Mouse (Mus musculus): ENCODE results near the gene AI854703. TPM values are rescaled to one million over a fixed set of nuclear protein-coding genes. Genes with fewer than 3 reads are reported as not detected.

AI854703 gene
- polyA plus RNA-seq, 1 experiment from 2014 or later = 0.95 TPM

DNA sequence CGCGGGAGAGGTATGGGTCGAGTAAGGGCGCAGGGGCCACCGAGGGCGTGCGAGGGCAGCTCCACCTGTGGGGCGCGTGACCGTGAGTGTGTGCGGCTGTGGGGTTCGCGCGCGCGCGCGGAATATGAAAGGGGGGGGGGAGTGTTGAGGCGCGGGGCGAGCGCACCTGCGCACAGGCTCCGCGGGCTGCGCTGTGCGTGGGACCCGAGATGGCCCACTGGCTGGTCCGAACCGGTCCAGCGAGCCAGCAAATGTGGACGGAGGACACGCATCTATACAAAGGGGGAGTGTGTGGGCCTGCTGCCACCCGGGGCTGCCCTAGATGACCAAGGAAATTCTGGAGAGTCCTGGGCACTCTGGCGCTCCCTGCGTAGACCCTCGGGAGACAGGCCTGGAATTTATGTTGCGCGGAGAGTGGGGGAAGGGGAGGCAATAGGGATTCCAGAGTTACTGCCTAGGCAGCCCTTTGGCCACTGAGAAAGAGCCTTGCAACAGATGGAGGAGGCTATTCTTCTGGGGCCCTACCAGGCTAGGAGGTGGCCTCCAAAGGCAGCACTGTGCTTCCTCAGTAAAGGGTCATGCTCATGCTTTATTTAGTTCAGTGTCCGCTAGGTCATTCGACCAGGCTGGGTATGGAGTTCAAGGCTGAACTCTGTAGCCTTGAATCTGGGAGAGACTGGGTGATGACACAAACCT is 32.4 kb upstream of the AI854703 start:
- WGBS = under 1% methylated on average over 37 of the region's 41 CpGs

DNA sequence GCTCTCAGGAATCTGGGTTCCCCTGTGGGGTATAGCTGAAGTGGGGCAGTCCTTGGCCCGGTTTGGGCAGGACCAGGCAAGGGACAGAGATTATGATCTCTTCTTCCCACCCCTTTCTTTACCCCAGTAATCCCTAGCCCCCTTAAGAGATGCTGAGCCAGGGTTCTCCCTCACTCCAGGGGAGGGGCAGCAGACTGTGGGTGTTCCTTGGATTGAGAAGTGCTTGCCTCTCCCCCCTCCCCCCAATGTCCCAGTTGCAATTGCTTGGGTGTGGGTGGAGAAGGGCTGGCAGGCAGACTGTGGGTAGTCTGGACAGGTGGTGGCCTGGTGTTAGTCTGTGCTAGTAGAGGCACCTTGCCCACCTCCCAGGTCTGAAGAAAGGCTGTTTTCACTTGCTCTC is 31.3 kb upstream of the AI854703 start:
- H3K27ac ChIP-seq (ENCODE audit: low read length) = no peak overlapping the region
- ATAC-seq = no peak
- 57% methylated on average over 1 of the region's 1 CpGs for WGBS
- peaks cover 42% of the 10 kb centered on the region for H3K36me3 ChIP-seq (ENCODE audit: control insufficient read depth, insufficient read depth, low read length)
- peak overlapping the region; percentile 84 for H3K4me2 ChIP-seq (ENCODE audit: low read depth, low read length)
- peaks cover 8% of the 10 kb centered on the region; the same call in 1 of the 2 replicates for H3K4me1 ChIP-seq (ENCODE audit: control insufficient read depth, insufficient read depth, low read length)
- 0 out of 2 replicates have a peak overlapping the region, but pooled peaks have one; percentile 92 for H3K9ac ChIP-seq (ENCODE audit: low read depth, low read length)
- 0 out of 2 replicates have a peak overlapping the region, but pooled peaks have one; percentile 77 for H3K4me3 ChIP-seq (ENCODE audit: low read length)
- peaks cover 23% of the 10 kb centered on the region for H3K9me3 ChIP-seq (ENCODE audit: control insufficient read depth, low read length)
- no peaks in the 10 kb centered on the region for H3K27me3 ChIP-seq (replicated peaks; ENCODE audit: control insufficient read depth, insufficient read depth, low read length)

More for the DNA sequence above, 32.4 kb upstream of the AI854703 start:
- Histone ChIP-seq H3K4me1 (ENCODE audit: control insufficient read depth, insufficient read depth, low read length) (peaks cover 9% of the 10 kb centered on the region; the same call in 1 of the 2 replicates), H3K36me3 (ENCODE audit: control insufficient read depth, insufficient read depth, low read length) (peaks cover 37% of the 10 kb centered on the region), H3K9ac (ENCODE audit: low read depth, low read length) (peak overlapping the region; percentile 92), H3K4me2 (ENCODE audit: low read depth, low read length) (peak overlapping the region; percentile 84), H3K4me3 (ENCODE audit: low read length) (peak overlapping the region; percentile 77), H3K27ac (ENCODE audit: low read length) (peak overlapping the region; percentile 85), H3K9me3 (ENCODE audit: control insufficient read depth, low read length) (peaks cover 23% of the 10 kb centered on the region), H3K27me3 (replicated peaks; ENCODE audit: control insufficient read depth, insufficient read depth, low read length) (no peaks in the 10 kb centered on the region)
- peak; percentile 60 for ATAC-seq

DNA sequence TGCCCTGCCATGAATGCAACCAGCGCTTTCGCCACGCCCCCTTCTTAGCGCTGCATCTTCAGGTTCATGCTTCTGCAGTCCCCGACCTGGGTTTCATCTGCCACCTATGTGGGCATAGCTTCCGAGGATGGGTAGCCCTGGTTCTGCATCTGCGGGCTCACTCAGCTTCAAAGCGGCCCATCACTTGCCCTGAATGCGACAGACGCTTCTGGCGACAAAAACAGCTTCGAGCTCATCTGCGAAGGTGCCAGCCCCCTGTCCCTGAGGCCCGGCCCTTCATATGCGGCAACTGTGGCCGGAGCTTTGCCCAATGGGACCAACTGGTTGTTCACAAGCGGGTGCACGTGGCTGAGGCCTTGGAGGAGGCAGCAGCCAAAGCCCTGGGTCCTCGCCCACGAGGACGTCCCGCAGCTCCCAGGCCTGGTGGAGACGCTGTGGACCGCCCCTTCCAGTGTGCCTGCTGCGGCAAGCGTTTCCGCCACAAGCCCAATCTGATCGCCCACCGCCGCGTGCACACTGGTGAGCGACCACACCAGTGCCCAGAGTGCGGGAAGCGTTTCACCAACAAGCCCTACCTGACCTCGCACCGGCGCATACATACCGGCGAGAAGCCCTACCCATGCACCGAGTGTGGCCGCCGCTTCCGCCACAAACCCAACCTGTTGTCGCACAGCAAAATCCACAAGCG is 29.9 kb upstream of the AI854703 start:
- H3K4me1 ChIP-seq (ENCODE audit: control insufficient read depth, insufficient read depth, low read length) = peaks cover 14% of the 10 kb centered on the region; the same call in 1 of the 2 replicates
- no peak for ATAC-seq
- no peak overlapping the region for H3K27ac ChIP-seq (ENCODE audit: low read length)
- H3K27me3 ChIP-seq (replicated peaks; ENCODE audit: control insufficient read depth, insufficient read depth, low read length) = no peaks in the 10 kb centered on the region
- peaks cover 42% of the 10 kb centered on the region for H3K36me3 ChIP-seq (ENCODE audit: control insufficient read depth, insufficient read depth, low read length)
- H3K9me3 ChIP-seq (ENCODE audit: control insufficient read depth, low read length) = peaks cover 23% of the 10 kb centered on the region
- WGBS = 95% methylated on average over 45 of the region's 45 CpGs
- H3K4me2 ChIP-seq (ENCODE audit: low read depth, low read length) = no peak overlapping the region
- no peak overlapping the region for H3K9ac ChIP-seq (ENCODE audit: low read depth, low read length)
- no peak overlapping the region for H3K4me3 ChIP-seq (ENCODE audit: low read length)

DNA sequence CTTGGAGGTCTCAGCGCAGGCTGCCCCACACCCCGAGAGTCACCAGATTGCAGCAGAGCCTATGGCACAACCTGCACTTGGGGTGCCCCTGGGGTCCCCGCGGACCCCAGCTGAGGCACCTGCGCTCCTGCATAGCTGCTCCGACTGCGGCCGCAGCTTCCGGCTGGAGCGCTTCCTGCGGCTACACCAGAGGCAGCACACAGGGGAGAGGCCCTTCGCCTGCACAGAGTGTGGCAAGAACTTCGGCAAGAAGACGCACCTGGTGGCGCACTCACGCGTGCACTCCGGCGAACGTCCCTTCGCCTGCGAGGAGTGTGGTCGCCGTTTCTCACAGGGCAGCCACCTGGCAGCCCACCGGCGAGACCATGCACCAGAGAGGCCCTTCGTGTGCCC is 29.3 kb upstream of the AI854703 start:
- WGBS = 95% methylated on average over 27 of the region's 27 CpGs

DNA sequence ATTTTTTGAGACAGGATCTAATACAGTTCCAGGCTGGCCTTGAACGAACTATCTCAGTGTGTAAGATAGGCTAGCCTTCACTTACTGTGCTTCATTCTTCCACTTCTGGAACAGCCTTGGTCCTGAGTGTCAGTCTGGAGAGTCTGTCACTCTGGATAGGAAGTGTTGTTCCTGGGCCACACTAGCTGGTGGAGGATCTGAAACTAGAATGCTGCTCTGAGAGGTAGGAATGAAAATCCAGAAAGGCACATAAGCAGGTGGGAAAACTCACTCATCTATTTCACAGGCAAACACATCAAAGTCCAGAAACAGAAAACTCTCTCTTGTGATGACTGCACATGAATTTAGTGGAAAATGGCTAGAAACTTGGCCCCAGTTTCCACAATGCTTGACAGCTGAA is 26.0 kb upstream of the AI854703 start:
- WGBS = 89% methylated on average over 1 of the region's 1 CpGs
- H3K4me1 ChIP-seq (ENCODE audit: control insufficient read depth, insufficient read depth, low read length) = 0 out of 2 replicates have a peak, but pooled peaks cover 11% of the 10 kb centered on the region
- H3K27me3 ChIP-seq (replicated peaks; ENCODE audit: control insufficient read depth, insufficient read depth, low read length) = no peaks in the 10 kb centered on the region
- H3K9ac ChIP-seq (ENCODE audit: low read depth, low read length) = 0 out of 2 replicates have a peak overlapping the region, but pooled peaks have one; percentile 78
- H3K4me3 ChIP-seq (ENCODE audit: low read length) = no peak overlapping the region
- H3K27ac ChIP-seq (ENCODE audit: low read length) = no peak overlapping the region
- H3K4me2 ChIP-seq (ENCODE audit: low read depth, low read length) = no peak overlapping the region
- ATAC-seq = no peak
- H3K36me3 ChIP-seq (ENCODE audit: control insufficient read depth, insufficient read depth, low read length) = peaks cover 37% of the 10 kb centered on the region
- peaks cover 23% of the 10 kb centered on the region for H3K9me3 ChIP-seq (ENCODE audit: control insufficient read depth, low read length)

More for the DNA sequence above, 29.3 kb upstream of the AI854703 start:
- no peak overlapping the region for H3K4me3 ChIP-seq (ENCODE audit: low read length)
- H3K36me3 ChIP-seq (ENCODE audit: control insufficient read depth, insufficient read depth, low read length) = peaks cover 42% of the 10 kb centered on the region
- no peak overlapping the region for H3K27ac ChIP-seq (ENCODE audit: low read length)
- no peak for ATAC-seq
- no peak overlapping the region for H3K9ac ChIP-seq (ENCODE audit: low read depth, low read length)
- peaks cover 23% of the 10 kb centered on the region for H3K9me3 ChIP-seq (ENCODE audit: control insufficient read depth, low read length)
- H3K4me2 ChIP-seq (ENCODE audit: low read depth, low read length) = no peak overlapping the region
- peaks cover 14% of the 10 kb centered on the region; the same call in 1 of the 2 replicates for H3K4me1 ChIP-seq (ENCODE audit: control insufficient read depth, insufficient read depth, low read length)
- no peaks in the 10 kb centered on the region for H3K27me3 ChIP-seq (replicated peaks; ENCODE audit: control insufficient read depth, insufficient read depth, low read length)

DNA sequence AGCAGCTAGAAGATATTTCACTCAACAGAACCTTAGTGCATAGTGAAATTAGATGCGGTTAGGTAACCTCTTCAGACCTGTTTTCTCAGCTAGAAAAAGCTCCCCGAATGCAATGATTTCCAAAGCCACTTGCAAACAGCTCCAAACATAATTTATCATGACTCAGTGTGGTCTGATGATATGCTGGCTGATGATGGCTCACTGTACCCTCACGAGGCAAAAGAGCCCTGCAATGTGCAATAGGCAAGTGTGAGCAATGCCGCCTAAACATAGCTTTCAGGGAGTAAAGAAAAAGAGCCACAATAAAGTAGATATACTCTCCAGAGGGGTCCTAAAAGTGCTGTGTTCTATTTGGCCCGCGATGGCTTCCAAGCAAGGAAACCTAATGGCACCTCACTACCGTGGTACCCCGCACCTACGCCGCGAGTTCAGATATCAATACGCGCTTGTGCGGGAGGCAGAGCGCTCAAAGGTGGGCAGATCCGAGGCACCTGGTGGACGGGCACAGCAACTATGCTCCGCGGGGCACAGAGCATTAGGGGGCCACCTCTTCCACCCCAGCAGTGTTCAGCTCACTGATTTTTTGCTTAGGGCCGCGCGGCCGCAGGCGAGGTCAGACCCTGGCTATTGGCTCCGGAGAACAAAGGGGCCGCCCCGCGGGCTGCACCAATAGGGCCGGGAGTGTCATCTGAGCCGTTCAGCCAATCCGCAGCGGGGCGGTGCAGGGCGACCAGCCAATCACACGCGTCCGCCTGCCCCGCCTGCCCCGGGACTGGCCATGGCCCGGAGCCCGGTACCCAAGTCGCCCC is 25.1 kb upstream of the AI854703 start, which contains the start of gene Zfp775:
Gene Zfp775, plus strand, starts transcription at position 793 of the 809 bp plus-strand sequence.
- 0 out of 2 replicates have a peak, but pooled peaks cover 11% of the 10 kb centered on the region for H3K4me1 ChIP-seq (ENCODE audit: control insufficient read depth, insufficient read depth, low read length)
- H3K9ac ChIP-seq (ENCODE audit: low read depth, low read length) = peak within 1 kb of the TSS; percentile 82
- peaks cover 14% of the 10 kb centered on the region for H3K9me3 ChIP-seq (ENCODE audit: control insufficient read depth, low read length)
- H3K4me3 ChIP-seq (ENCODE audit: low read length) = peak within 1 kb of the TSS; percentile 88
- no peaks in the 10 kb centered on the region for H3K27me3 ChIP-seq (replicated peaks; ENCODE audit: control insufficient read depth, insufficient read depth, low read length)
- WGBS = 4% methylated on average over 42 of the region's 42 CpGs
- H3K27ac ChIP-seq (ENCODE audit: low read length) = peak within 1 kb of the TSS; percentile 77
- H3K4me2 ChIP-seq (ENCODE audit: low read depth, low read length) = peak within 1 kb of the TSS; percentile 94
- ATAC-seq = peak; percentile 100
- peaks cover 28% of the 10 kb centered on the region for H3K36me3 ChIP-seq (ENCODE audit: control insufficient read depth, insufficient read depth, low read length)

DNA sequence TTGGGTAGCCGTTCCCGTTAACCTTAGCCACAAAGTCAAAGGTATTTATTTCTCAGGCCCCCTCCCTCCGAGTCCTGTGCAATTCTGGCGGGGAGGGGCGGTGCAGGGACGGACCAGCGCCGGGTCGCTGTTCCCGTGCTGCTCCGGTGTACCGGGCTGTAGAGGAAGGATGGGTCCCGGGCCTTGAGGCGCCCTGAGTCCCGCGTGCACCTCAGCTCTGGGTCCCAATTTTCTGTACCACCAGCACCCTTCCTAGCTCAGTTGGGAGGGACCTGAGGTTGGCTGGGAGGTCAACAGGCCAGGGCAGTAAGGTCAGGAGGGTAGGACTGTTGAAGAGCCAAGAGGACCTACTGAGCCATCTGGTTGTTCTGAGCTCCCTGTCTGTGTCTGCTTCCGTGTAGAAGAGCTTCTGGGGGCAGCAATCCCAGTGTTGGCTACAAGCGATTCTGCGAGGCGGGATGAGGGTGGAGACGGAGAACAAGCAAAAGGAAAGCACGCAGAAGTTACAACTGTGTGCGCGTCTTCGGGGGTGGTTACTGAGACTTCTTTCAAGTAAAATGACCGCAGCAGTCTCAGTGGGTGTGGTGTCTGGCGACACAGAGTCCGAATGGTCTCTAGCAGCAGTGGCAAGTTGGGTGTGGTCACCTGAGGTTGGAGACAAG is 24.4 kb upstream of the AI854703 start:
- peaks cover 7% of the 10 kb centered on the region for H3K9me3 ChIP-seq (ENCODE audit: control insufficient read depth, low read length)
- 0 out of 2 replicates have a peak, but pooled peaks cover 11% of the 10 kb centered on the region for H3K4me1 ChIP-seq (ENCODE audit: control insufficient read depth, insufficient read depth, low read length)
- 1% methylated on average over 28 of the region's 28 CpGs for WGBS
- peaks cover 21% of the 10 kb centered on the region for H3K36me3 ChIP-seq (ENCODE audit: control insufficient read depth, insufficient read depth, low read length)
- H3K9ac ChIP-seq (ENCODE audit: low read depth, low read length) = peak overlapping the region; percentile 82
- peak overlapping the region; percentile 94 for H3K4me2 ChIP-seq (ENCODE audit: low read depth, low read length)
- no peaks in the 10 kb centered on the region for H3K27me3 ChIP-seq (replicated peaks; ENCODE audit: control insufficient read depth, insufficient read depth, low read length)
- H3K27ac ChIP-seq (ENCODE audit: low read length) = peak overlapping the region; percentile 77
- peak; percentile 83 for ATAC-seq
- peak overlapping the region; percentile 88 for H3K4me3 ChIP-seq (ENCODE audit: low read length)

DNA sequence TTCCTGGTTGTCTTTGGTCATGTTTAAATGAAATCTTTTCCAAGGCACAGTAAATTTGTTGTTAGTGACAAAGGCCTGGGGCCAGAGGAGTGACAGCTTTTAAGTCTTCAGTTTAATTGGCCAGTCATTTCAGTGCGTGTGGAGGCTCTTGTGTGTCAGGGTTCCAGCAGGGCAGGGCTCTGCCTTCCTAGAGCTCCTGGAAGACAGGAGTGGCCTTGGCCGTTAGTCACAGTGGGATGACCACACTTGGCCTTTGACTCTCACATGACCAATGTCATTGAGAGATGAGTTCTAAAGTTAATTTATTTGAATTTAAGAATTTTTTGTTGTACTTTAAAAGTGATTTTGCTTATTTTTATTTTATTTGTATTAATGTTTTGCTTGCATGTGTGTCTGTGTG is 18.4 kb upstream of the AI854703 start:
- ATAC-seq = no peak

More for the DNA sequence above, 18.4 kb upstream of the AI854703 start:
- Histone ChIP-seq H3K9me3 (ENCODE audit: control insufficient read depth, low read length) (no peaks in the 10 kb centered on the region), H3K27ac (ENCODE audit: low read length) (no peak overlapping the region), H3K9ac (ENCODE audit: low read depth, low read length) (no peak overlapping the region), H3K4me3 (ENCODE audit: low read length) (no peak overlapping the region), H3K36me3 (ENCODE audit: control insufficient read depth, insufficient read depth, low read length) (no peaks in the 10 kb centered on the region), H3K4me2 (ENCODE audit: low read depth, low read length) (no peak overlapping the region), H3K4me1 (ENCODE audit: control insufficient read depth, insufficient read depth, low read length) (peaks cover 5% of the 10 kb centered on the region; the same call in 1 of the 2 replicates), H3K27me3 (replicated peaks; ENCODE audit: control insufficient read depth, insufficient read depth, low read length) (no peaks in the 10 kb centered on the region)
- WGBS = 69% methylated on average over 2 of the region's 2 CpGs
